Mouse (Mus musculus) stomach, postnatal 0 days (tissue): ENCODE measurements around the gene Glrx.

ENCODE experiments used
- CTCF ChIP-seq: IDR thresholded peaks from 2 replicates; pipeline ENCODE4 v1.5.1; 2016; ENCODE audit warnings: antibody characterized with exemption, low read depth, mild to moderate bottlenecking, moderate library complexity
- EP300 ChIP-seq: optimal IDR thresholded peaks from 2 replicates; pipeline ENCODE3; 2016; ENCODE audit warnings: antibody characterized with exemption

DNA sequence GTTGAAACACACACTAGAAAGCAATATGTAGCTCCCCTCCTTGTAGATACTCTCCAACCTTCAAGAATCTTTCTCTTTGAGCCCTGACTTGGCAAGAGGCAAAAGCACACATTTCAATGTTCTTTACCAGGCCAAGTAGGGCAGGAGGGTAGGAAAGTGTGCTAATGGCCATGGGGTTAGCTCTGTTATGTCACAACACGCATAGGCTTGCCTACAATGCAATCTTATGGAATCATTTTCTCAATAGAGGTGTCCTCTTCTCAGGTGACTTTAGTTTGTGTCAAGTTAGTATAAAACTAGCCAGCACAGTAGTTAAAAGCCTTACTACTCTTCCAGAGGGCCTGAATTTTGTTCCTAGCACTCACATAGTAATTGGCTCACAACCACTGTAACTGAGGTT, 9.0 kb upstream of the Glrx start:
- no peak for TF ChIP-seq EP300
- TF ChIP-seq CTCF = no peak
